Mouse (Mus musculus): ENCODE results near the gene Zfp160. TPM values are rescaled to one million over a fixed set of nuclear protein-coding genes. Genes with fewer than 3 reads are reported as not detected.
"Not testable (repeated sequence)": the region's sequence is repeated elsewhere in the genome, so short reads cannot be mapped to it uniquely, and the experiment has no call there.

The Zfp160 gene
- polyA plus RNA-seq, 1 experiment from 2014 or later = 17.1 TPM

DNA sequence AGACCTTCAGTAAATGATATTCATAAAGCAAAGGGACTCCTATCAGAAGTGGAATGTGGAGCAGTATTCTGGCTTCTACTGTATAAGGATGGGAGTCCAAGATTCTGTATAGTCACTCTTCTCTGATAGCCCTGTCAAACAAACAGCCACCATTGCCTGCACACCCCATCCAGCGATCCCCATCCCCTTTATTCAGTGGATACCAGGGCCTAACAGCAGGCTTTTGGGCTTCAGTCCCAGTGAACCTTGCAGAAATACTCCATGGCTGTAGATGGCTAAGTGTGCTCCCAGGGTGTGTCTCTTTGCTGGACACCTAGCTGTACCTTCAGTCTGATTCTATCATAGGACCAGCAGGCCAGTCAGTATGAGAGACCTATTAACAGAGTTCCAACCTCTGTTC lies 42.2 kb downstream of the Zfp160 start:
- 77% methylated on average over 1 of the region's 1 CpGs for WGBS
- no peak overlapping the region for H3K4me3 ChIP-seq (ENCODE audit: low read depth, low read length)
- no peak overlapping the region for H3K27ac ChIP-seq (ENCODE audit: low read length)
- H3K4me1 ChIP-seq (ENCODE audit: control insufficient read depth, insufficient read depth, low read length) = no peaks in the 10 kb centered on the region
- H3K27me3 ChIP-seq (ENCODE audit: control insufficient read depth, insufficient read depth, low read depth, low read length) = no peaks in the 10 kb centered on the region
- H3K9ac ChIP-seq (ENCODE audit: low read depth, low read length) = no peak overlapping the region
- H3K4me2 ChIP-seq (ENCODE audit: low read length) = no peak overlapping the region
- no peaks in the 10 kb centered on the region for H3K36me3 ChIP-seq (ENCODE audit: control insufficient read depth, insufficient read depth, low read length)
- ATAC-seq = no peak
- no peaks in the 10 kb centered on the region for H3K9me3 ChIP-seq (replicated peaks; ENCODE audit: control insufficient read depth, low read length, poor library complexity, severe bottlenecking)

DNA sequence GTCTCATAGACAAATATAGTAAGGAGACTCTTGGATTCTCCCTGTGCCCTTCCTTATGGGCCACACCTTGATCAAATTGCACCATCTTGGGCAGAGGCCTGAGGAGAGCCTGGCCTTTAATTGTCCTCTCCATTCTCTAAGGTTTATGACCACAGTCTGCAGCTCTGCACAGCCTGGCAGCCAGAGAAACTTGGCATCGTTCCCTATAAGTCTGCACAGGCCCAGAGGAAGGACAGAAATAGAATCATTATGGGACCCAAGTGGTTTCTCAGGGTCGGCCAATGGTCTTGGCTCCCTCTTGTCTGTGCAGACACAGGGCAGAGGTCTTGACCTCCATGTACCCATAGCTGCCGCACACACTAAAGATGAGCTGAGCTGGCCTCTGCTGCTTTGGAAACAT lies 42.6 kb downstream of the Zfp160 start:
- not testable (repeated sequence) for H3K9me3 ChIP-seq (replicated peaks; ENCODE audit: control insufficient read depth, low read length, poor library complexity, severe bottlenecking); ATAC-seq; H3K27ac ChIP-seq (ENCODE audit: low read length); H3K9ac ChIP-seq (ENCODE audit: low read depth, low read length); H3K4me2 ChIP-seq (ENCODE audit: low read length); H3K36me3 ChIP-seq (ENCODE audit: control insufficient read depth, insufficient read depth, low read length); H3K4me3 ChIP-seq (ENCODE audit: low read depth, low read length); H3K4me1 ChIP-seq (ENCODE audit: control insufficient read depth, insufficient read depth, low read length); H3K27me3 ChIP-seq (ENCODE audit: control insufficient read depth, insufficient read depth, low read depth, low read length)
- WGBS = no CpG with 5 or more reads among the region's 3 CpGs

DNA sequence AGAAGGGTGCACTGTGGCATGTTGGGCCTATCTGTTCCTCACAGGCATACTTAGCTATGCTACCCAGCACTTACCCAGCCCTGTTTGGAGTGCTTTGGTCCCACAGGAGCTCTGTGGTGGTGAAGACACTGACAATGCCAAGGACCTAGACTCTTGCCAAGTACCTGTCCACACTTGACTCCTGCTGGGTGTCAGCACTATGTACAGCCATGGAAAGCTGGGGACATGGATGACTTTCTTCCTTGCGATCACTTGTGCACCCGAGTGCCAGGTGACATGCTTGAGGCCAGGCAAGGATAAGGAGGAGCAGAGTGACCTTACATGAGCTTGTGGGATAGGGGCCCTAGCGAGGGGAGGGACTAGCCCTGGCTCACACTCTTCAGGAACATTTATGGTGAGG lies 43.2 kb downstream of the Zfp160 start:
- not testable (repeated sequence) for H3K4me1 ChIP-seq (ENCODE audit: control insufficient read depth, insufficient read depth, low read length); H3K4me2 ChIP-seq (ENCODE audit: low read length); H3K9ac ChIP-seq (ENCODE audit: low read depth, low read length); H3K27me3 ChIP-seq (ENCODE audit: control insufficient read depth, insufficient read depth, low read depth, low read length); ATAC-seq; H3K27ac ChIP-seq (ENCODE audit: low read length); H3K4me3 ChIP-seq (ENCODE audit: low read depth, low read length); H3K9me3 ChIP-seq (replicated peaks; ENCODE audit: control insufficient read depth, low read length, poor library complexity, severe bottlenecking); H3K36me3 ChIP-seq (ENCODE audit: control insufficient read depth, insufficient read depth, low read length)
- WGBS = 77% methylated on average over 3 of the region's 3 CpGs

DNA sequence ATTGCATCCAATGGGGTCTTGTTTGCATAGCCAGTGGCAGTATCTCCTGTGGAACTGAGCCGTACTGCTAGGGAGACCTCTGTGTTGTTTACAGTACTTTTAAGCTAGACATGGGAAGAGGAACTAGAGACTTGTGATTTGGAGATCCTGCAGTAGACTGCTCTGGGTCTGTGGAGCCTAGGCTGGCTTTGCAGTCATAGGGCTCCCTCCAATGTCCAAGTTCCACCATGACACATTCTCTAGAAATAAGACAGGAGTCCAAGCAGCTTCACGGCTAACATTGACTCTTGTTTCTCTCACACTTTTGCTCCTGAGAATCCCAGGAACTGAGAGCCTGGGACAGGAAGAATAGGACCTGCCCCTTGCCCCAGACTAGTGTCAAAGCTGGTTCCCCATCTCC lies 44.6 kb downstream of the Zfp160 start:
- H3K27ac ChIP-seq (ENCODE audit: low read length) = no peak overlapping the region
- no peak overlapping the region for H3K4me2 ChIP-seq (ENCODE audit: low read length)
- ATAC-seq = no peak
- no peaks in the 10 kb centered on the region for H3K4me1 ChIP-seq (ENCODE audit: control insufficient read depth, insufficient read depth, low read length)
- H3K27me3 ChIP-seq (ENCODE audit: control insufficient read depth, insufficient read depth, low read depth, low read length) = no peaks in the 10 kb centered on the region
- no peaks in the 10 kb centered on the region for H3K9me3 ChIP-seq (replicated peaks; ENCODE audit: control insufficient read depth, low read length, poor library complexity, severe bottlenecking)
- H3K36me3 ChIP-seq (ENCODE audit: control insufficient read depth, insufficient read depth, low read length) = no peaks in the 10 kb centered on the region
- H3K4me3 ChIP-seq (ENCODE audit: low read depth, low read length) = no peak overlapping the region
- H3K9ac ChIP-seq (ENCODE audit: low read depth, low read length) = no peak overlapping the region
- WGBS = 92% methylated on average over 2 of the region's 2 CpGs

DNA sequence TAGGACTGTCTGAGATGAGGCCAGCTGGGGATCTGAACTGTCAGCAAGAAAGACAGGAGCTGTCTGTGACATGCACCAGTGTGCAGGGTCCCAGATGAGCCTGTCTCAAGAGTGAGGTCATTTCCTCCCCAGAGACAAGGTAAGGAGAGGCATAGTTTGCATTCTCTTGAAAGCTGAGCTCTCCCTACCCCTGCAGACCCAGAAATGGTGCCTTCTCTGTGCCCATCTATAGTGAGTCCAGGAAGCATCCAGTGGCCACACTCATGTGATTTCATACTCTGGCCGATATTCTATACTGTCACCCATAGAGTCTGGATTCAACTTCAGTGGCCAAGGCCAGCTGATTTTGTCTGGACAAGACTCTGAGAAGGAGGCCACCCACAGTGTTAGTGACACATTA lies 46.4 kb downstream of the Zfp160 start:
- WGBS = 89% methylated on average over 1 of the region's 1 CpGs

DNA sequence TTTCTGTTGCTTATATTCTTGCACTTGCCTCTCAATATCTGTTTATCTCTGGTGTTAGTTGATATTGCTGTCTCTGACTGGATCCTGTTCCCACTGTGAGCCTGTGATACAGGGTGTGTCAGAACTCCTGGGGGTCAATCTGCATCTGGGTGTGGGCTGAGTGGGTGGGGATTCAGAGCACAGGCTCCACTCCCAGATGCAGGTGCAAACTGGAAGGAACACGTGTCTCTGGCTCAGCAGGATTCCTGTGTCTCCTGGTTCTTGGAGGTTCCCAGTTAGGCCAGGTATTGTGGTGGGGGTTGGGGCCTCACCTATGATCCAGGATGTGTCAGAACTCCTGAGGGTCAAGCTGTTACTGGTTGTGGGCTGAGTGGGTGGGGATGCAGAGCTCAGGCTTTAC lies 56.8 kb downstream of the Zfp160 start:
- no peaks in the 10 kb centered on the region for H3K9me3 ChIP-seq (replicated peaks; ENCODE audit: control insufficient read depth, low read length, poor library complexity, severe bottlenecking)
- WGBS = 25% methylated on average over 1 of the region's 1 CpGs
- no peaks in the 10 kb centered on the region for H3K27me3 ChIP-seq (ENCODE audit: control insufficient read depth, insufficient read depth, low read depth, low read length)
- no peak for ATAC-seq
- no peak overlapping the region for H3K27ac ChIP-seq (ENCODE audit: low read length)
- H3K4me2 ChIP-seq (ENCODE audit: low read length) = no peak overlapping the region
- no peak overlapping the region for H3K9ac ChIP-seq (ENCODE audit: low read depth, low read length)
- no peaks in the 10 kb centered on the region for H3K4me1 ChIP-seq (ENCODE audit: control insufficient read depth, insufficient read depth, low read length)
- no peak overlapping the region for H3K4me3 ChIP-seq (ENCODE audit: low read depth, low read length)
- no peaks in the 10 kb centered on the region for H3K36me3 ChIP-seq (ENCODE audit: control insufficient read depth, insufficient read depth, low read length)

More for the DNA sequence above, 46.4 kb downstream of the Zfp160 start:
- H3K4me2 ChIP-seq (ENCODE audit: low read length); H3K36me3 ChIP-seq (ENCODE audit: control insufficient read depth, insufficient read depth, low read length); H3K4me1 ChIP-seq (ENCODE audit: control insufficient read depth, insufficient read depth, low read length); ATAC-seq; H3K9ac ChIP-seq (ENCODE audit: low read depth, low read length); H3K4me3 ChIP-seq (ENCODE audit: low read depth, low read length); H3K9me3 ChIP-seq (replicated peaks; ENCODE audit: control insufficient read depth, low read length, poor library complexity, severe bottlenecking); H3K27ac ChIP-seq (ENCODE audit: low read length); H3K27me3 ChIP-seq (ENCODE audit: control insufficient read depth, insufficient read depth, low read depth, low read length): not testable (repeated sequence)

DNA sequence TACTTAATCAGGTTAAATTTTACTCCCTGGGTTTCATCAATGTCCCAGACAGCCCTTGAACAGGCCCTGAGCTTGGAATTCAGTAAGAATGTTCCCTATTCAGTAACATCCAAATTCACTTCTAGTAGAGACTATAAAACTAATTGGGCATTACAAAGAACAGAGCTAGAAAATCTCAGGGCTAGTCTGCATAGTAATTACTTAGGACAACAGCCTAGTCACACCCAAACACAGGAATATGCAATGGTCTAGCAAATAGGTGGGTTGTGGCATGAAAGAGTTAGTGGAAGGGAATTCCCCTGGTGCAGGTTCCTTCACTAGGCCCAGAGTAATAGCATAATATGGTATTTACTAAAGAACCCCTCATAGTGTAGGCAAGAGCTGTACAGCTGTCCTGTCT lies 58.3 kb downstream of the Zfp160 start:
- ATAC-seq = no peak

DNA sequence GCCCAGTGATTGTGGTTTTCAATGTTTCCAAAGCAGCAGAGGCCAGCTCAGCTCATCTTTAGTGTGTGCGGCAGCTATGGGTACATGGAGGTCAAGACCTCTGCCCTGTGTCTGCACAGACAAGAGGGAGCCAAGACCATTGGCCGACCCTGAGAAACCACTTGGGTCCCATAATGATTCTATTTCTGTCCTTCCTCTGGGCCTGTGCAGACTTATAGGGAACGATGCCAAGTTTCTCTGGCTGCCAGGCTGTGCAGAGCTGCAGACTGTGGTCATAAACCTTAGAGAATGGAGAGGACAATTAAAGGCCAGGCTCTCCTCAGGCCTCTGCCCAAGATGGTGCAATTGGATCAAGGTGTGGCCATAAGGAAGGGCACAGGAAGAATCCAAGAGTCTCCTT lies 60.7 kb downstream of the Zfp160 start:
- not testable (repeated sequence) for H3K4me2 ChIP-seq (ENCODE audit: low read length); H3K9ac ChIP-seq (ENCODE audit: low read depth, low read length); H3K4me1 ChIP-seq (ENCODE audit: control insufficient read depth, insufficient read depth, low read length); H3K27ac ChIP-seq (ENCODE audit: low read length); H3K36me3 ChIP-seq (ENCODE audit: control insufficient read depth, insufficient read depth, low read length); H3K27me3 ChIP-seq (ENCODE audit: control insufficient read depth, insufficient read depth, low read depth, low read length); ATAC-seq; H3K9me3 ChIP-seq (replicated peaks; ENCODE audit: control insufficient read depth, low read length, poor library complexity, severe bottlenecking); H3K4me3 ChIP-seq (ENCODE audit: low read depth, low read length)
- no CpG with 5 or more reads among the region's 3 CpGs for WGBS

More for the DNA sequence above, 58.3 kb downstream of the Zfp160 start:
- Histone ChIP-seq H3K4me2 (ENCODE audit: low read length) (no peak overlapping the region), H3K9me3 (replicated peaks; ENCODE audit: control insufficient read depth, low read length, poor library complexity, severe bottlenecking) (no peaks in the 10 kb centered on the region; the same call in 1 of the 2 replicates), H3K36me3 (ENCODE audit: control insufficient read depth, insufficient read depth, low read length) (no peaks in the 10 kb centered on the region), H3K27ac (ENCODE audit: low read length) (no peak overlapping the region), H3K9ac (ENCODE audit: low read depth, low read length) (no peak overlapping the region), H3K4me3 (ENCODE audit: low read depth, low read length) (no peak overlapping the region), H3K27me3 (ENCODE audit: control insufficient read depth, insufficient read depth, low read depth, low read length) (no peaks in the 10 kb centered on the region), H3K4me1 (ENCODE audit: control insufficient read depth, insufficient read depth, low read length) (no peaks in the 10 kb centered on the region)

DNA sequence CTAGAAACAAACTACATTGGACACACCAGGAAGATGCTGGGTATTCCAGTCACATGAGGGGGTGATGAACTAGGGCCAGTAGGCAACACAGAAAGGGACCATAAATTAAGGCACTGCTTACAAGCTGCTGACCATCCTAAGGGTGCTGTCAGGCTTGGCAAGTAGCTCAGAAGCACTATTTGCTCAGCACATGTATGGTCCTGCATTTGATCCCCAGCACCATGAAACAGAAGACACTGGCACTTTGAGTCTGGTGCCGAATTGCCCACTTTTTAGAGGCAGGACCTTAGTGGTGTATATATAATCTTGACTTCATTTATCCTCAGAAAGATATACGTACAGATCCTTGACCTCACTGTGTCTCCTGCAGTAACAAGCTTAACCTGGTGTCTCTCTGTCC lies 62.3 kb downstream of the Zfp160 start:
- not testable (repeated sequence) for H3K4me3 ChIP-seq (ENCODE audit: low read depth, low read length); H3K27me3 ChIP-seq (ENCODE audit: control insufficient read depth, insufficient read depth, low read depth, low read length); H3K36me3 ChIP-seq (ENCODE audit: control insufficient read depth, insufficient read depth, low read length); H3K4me1 ChIP-seq (ENCODE audit: control insufficient read depth, insufficient read depth, low read length); ATAC-seq; H3K4me2 ChIP-seq (ENCODE audit: low read length); H3K9me3 ChIP-seq (replicated peaks; ENCODE audit: control insufficient read depth, low read length, poor library complexity, severe bottlenecking); H3K9ac ChIP-seq (ENCODE audit: low read depth, low read length); H3K27ac ChIP-seq (ENCODE audit: low read length)
- 81% methylated on average over 2 of the region's 2 CpGs for WGBS
